Mouse (Mus musculus) MEL (cell line): ENCODE results near the gene Col4a4. TPM values are rescaled to one million over a fixed set of nuclear protein-coding genes. Genes with fewer than 3 reads are reported as not detected.

ENCODE experiments used
- DNase-seq: peaks from one replicate; pipeline ENCODE4 v3.0.0; 2011; ENCODE audit warnings: low read depth, low spot score
- H3K27ac ChIP-seq: 2 replicates; pipeline ENCODE4 v1.5.1; 2012; ENCODE audit warnings: low read depth, mild to moderate bottlenecking, control low read depth, low read length, moderate library complexity; ENCODE audit not compliant: control insufficient read depth
- H3K27me3 ChIP-seq, 2 experiments: fragments of 150-350 bp in 1 of 2; sonication (generic) in 1 of 2; 2 replicates each; pipeline ENCODE4 v1.6.1; 2012; ENCODE audit warnings: low read length in 2 of 2, mild to moderate bottlenecking in 2 of 2, improper control_type of control experiment in 1 of 2, moderate library complexity in 1 of 2; ENCODE audit not compliant: insufficient read depth in 2 of 2, control insufficient read depth in 1 of 2
- H3K36me3 ChIP-seq, 2 experiments: 2 replicates each; pipeline ENCODE4 v1.6.1; 2012 to 2014; ENCODE audit warnings: low read length in 2 of 2, improper control_type of control experiment in 1 of 2, inconsistent platforms in 1 of 2, mild to moderate bottlenecking in 1 of 2; ENCODE audit not compliant: insufficient read depth in 2 of 2, control insufficient read depth in 1 of 2
- H3K4me1 ChIP-seq, 2 experiments: fragments of 150-350 bp in 1 of 2; sonication (generic) in 1 of 2; 2 replicates each; pipeline ENCODE4 v1.6.1; 2012; ENCODE audit warnings: low read length in 2 of 2, improper control_type of control experiment in 1 of 2, mild to moderate bottlenecking in 1 of 2; ENCODE audit not compliant: insufficient read depth in 2 of 2, control insufficient read depth in 1 of 2
- H3K4me3 ChIP-seq, 2 experiments: fragments of 150-350 bp in 1 of 2; sonication (generic) in 1 of 2; 2 replicates each; pipeline ENCODE4 v1.5.1; 2012; ENCODE audit warnings: low read depth in 2 of 2, low read length in 2 of 2, mild to moderate bottlenecking in 2 of 2, moderate library complexity in 2 of 2, control low read depth in 1 of 2, improper control_type of control experiment in 1 of 2; ENCODE audit not compliant: control insufficient read depth in 1 of 2, insufficient read depth in 1 of 2
- H3K79me2 ChIP-seq: 2 replicates; pipeline ENCODE4 v1.6.1; 2012; ENCODE audit warnings: mild to moderate bottlenecking, low read length, moderate library complexity; ENCODE audit not compliant: control insufficient read depth, poor library complexity, insufficient read depth
- H3K9ac ChIP-seq: 2 replicates; pipeline ENCODE4 v1.6.1; 2012; ENCODE audit warnings: low read depth, mild to moderate bottlenecking, control low read depth, low read length, moderate library complexity; ENCODE audit not compliant: control insufficient read depth, poor library complexity, severe bottlenecking
- H3K9me3 ChIP-seq: fragments of 150-350 bp; sonication (generic); replicated peaks from 2 replicates; pipeline ENCODE4 v1.6.1; 2012; ENCODE audit warnings: mild to moderate bottlenecking, low read length, improper control_type of control experiment, moderate library complexity; ENCODE audit not compliant: insufficient read depth
- BHLHE40 ChIP-seq: IDR thresholded peaks from 2 replicates; pipeline ENCODE4 v1.6.1; 2012; ENCODE audit warnings: low read depth, mild to moderate bottlenecking, inconsistent platforms, low read length, improper control_type of control experiment, borderline replicate concordance
- EP300 ChIP-seq, 2 experiments: IDR thresholded peaks; 2 replicates each; pipeline ENCODE4 v1.6.1; 2011; ENCODE audit warnings: improper control_type of control experiment in 2 of 2, low read length in 2 of 2, low read depth in 1 of 2, mild to moderate bottlenecking in 1 of 2
- ETS1 ChIP-seq: IDR thresholded peaks from 2 replicates; pipeline ENCODE4 v1.6.1; 2012; ENCODE audit warnings: low read depth, mild to moderate bottlenecking, inconsistent platforms, low read length, improper control_type of control experiment, moderate library complexity
- HCFC1 ChIP-seq: IDR thresholded peaks from 2 replicates; pipeline ENCODE4 v1.6.1; 2012; ENCODE audit warnings: low read depth, mild to moderate bottlenecking, inconsistent platforms, low read length, improper control_type of control experiment, moderate library complexity
- KAT2A ChIP-seq: conservative IDR thresholded peaks from 2 replicates; pipeline ENCODE4 v1.6.1; 2012; ENCODE audit warnings: low read depth, low read length, improper control_type of control experiment, inconsistent platforms
- MAFK ChIP-seq: IDR thresholded peaks from 2 replicates; pipeline ENCODE4 v1.6.1; 2011; ENCODE audit warnings: low read depth, mild to moderate bottlenecking, low read length, improper control_type of control experiment, borderline replicate concordance
- MAZ ChIP-seq: IDR thresholded peaks from 2 replicates; pipeline ENCODE4 v1.6.1; 2012; ENCODE audit warnings: low read depth, mild to moderate bottlenecking, inconsistent platforms, low read length, improper control_type of control experiment
- MXI1 ChIP-seq: IDR thresholded peaks from 2 replicates; pipeline ENCODE4 v1.6.1; 2011; ENCODE audit warnings: mild to moderate bottlenecking, low read depth, low read length, improper control_type of control experiment
- MYB ChIP-seq: IDR thresholded peaks from 2 replicates; pipeline ENCODE4 v1.6.1; 2011; ENCODE audit warnings: mild to moderate bottlenecking, low read depth, low read length, improper control_type of control experiment
- MYC ChIP-seq: IDR thresholded peaks from 2 replicates; pipeline ENCODE4 v1.6.1; 2011; ENCODE audit warnings: low read depth, mild to moderate bottlenecking, low read length, improper control_type of control experiment, moderate library complexity
- NRF1 ChIP-seq: IDR thresholded peaks from 2 replicates; pipeline ENCODE4 v1.6.1; 2014; ENCODE audit warnings: low read depth, mild to moderate bottlenecking, inconsistent platforms, low read length, improper control_type of control experiment, moderate library complexity; ENCODE audit not compliant: poor library complexity, insufficient read depth, severe bottlenecking
- RAD21 ChIP-seq: IDR thresholded peaks from 2 replicates; pipeline ENCODE4 v1.6.1; 2011; ENCODE audit warnings: mild to moderate bottlenecking, low read depth, low read length, improper control_type of control experiment
- SIN3A ChIP-seq: IDR thresholded peaks from 2 replicates; pipeline ENCODE4 v1.6.1; 2012; ENCODE audit warnings: low read length, improper control_type of control experiment, inconsistent platforms
- SMC3 ChIP-seq: IDR thresholded peaks from 2 replicates; pipeline ENCODE4 v1.6.1; 2011; ENCODE audit warnings: low read depth, low read length, improper control_type of control experiment
- TCF12 ChIP-seq: IDR thresholded peaks from 2 replicates; pipeline ENCODE4 v1.6.1; 2014; ENCODE audit warnings: low read depth, mild to moderate bottlenecking, inconsistent platforms, low read length, improper control_type of control experiment, moderate library complexity
- UBTF ChIP-seq: IDR thresholded peaks from 2 replicates; pipeline ENCODE4 v1.6.1; 2012; ENCODE audit warnings: low read depth, mild to moderate bottlenecking, inconsistent platforms, low read length, improper control_type of control experiment, moderate library complexity, borderline replicate concordance; ENCODE audit not compliant: insufficient read depth
- USF2 ChIP-seq, 2 experiments: IDR thresholded peaks; 2 replicates each; pipeline ENCODE4 v1.6.1; 2011 to 2012; ENCODE audit warnings: improper control_type of control experiment in 2 of 2, low read length in 2 of 2, borderline replicate concordance in 1 of 2, inconsistent platforms in 1 of 2, low read depth in 1 of 2, mild to moderate bottlenecking in 1 of 2; ENCODE audit not compliant: insufficient read depth in 1 of 2
- ZKSCAN1 ChIP-seq: IDR thresholded peaks from 2 replicates; pipeline ENCODE4 v1.6.1; 2012; ENCODE audit warnings: low read depth, mild to moderate bottlenecking, inconsistent platforms, low read length, improper control_type of control experiment, moderate library complexity
- ZMIZ1 ChIP-seq: IDR thresholded peaks from 2 replicates; pipeline ENCODE4 v1.6.1; 2012; ENCODE audit warnings: low read depth, mild to moderate bottlenecking, inconsistent platforms, low read length, improper control_type of control experiment, moderate library complexity
- ZNF384 ChIP-seq: IDR thresholded peaks from 2 replicates; pipeline ENCODE4 v1.6.1; 2012; ENCODE audit warnings: low read depth, mild to moderate bottlenecking, inconsistent platforms, low read length, improper control_type of control experiment
- polyA plus RNA-seq, 2 experiments: library from polyadenylated mRNA; stranded (reverse) in 1 of 2; unstranded in 1 of 2; fragments of >175 nt in 1 of 2; fragments of >200 nt in 1 of 2; gene quantifications; 2 replicates each; pipeline versions ENCODE4 v1.2.1 to v1.2.4; 2012; ENCODE audit warnings: low replicate concordance in 2 of 2, low read depth in 1 of 2; ENCODE audit not compliant: insufficient read length in 2 of 2, insufficient read depth in 1 of 2, missing spikeins in 1 of 2
- total RNA-seq: library from RNA; depleted of rRNA; stranded (reverse); fragments of 300-350 nt; gene quantifications from 2 replicates; pipeline ENCODE4 v1.2.3, GENCODE M21; 2012

Col4a4 gene
- total and polyA plus RNA-seq, 3 experiments = 0.03 TPM; not detected in 2

DNA sequence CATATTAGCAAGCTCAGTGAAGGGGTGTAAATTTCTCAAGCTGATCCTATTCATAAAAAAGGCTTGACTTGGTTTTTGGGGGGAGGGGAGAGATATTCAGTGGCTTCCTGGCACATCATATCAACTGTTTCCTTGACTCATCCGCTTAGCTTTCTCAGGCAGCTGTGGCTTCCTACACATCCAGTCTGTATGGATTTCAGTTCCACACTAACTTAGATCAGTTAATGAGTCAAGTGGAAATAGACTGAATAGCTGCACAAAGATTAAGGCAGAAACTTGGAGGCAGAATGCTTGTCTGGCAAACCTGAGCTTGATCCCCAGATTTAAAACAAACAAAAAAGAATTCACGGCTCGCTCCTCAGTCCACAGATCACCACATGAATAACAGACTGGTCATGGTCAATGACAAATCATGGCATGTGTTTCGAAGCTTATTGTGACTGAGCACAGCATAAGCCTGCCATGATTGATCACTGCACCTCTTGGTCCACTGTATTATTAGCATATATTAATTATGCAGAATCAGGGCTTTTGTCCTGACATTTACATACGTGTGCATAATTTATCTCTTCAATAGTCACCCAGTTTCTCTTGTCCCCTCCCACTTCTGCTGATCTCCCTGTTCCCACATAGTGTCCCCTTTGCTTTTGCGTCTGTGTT, 50.0 kb downstream of the Col4a4 start:
- Histone ChIP-seq H3K9ac (no peak overlapping the region), H3K4me1 (no peaks in the 10 kb centered on the region), H3K36me3 (no peaks in the 10 kb centered on the region), H3K9me3 (no peaks in the 10 kb centered on the region), H3K27me3 (no peaks in the 10 kb centered on the region; a peak in 1 of 4 replicates), H3K27ac (no peak overlapping the region), H3K79me2 (no peaks in the 10 kb centered on the region), H3K4me3 (no peak overlapping the region)
- TF ChIP-seq MAFK = no peak
- DNase-seq = no peak

GRCm38 (mm10) chr1:82527931-82528330, 58.7 kb downstream of the Col4a4 start:
- H3K9me3 ChIP-seq = no peaks in the 10 kb centered on the region
- DNase-seq = no peak
- H3K79me2 ChIP-seq = no peaks in the 10 kb centered on the region
- no peaks in the 10 kb centered on the region for H3K36me3 ChIP-seq
- no peaks in the 10 kb centered on the region for H3K4me1 ChIP-seq
- TF ChIP-seq BHLHE40 (no peak), MAZ (no peak), NRF1 (no peak), KAT2A (no peak), SMC3 (no peak), RAD21 (no peak), UBTF (no peak), EP300 (IDR thresholded peaks at IDR 0.05; ENCODE audit: low read depth in 1 of 2, low read length in 2 of 2) (no peak), USF2 (IDR thresholded peaks at IDR 0.05; ENCODE audit: borderline replicate concordance in 1 of 2, insufficient read depth in 1 of 2, low read depth in 1 of 2, low read length in 2 of 2) (no peak), ZKSCAN1 (no peak), ETS1 (no peak), SIN3A (no peak), HCFC1 (no peak), TCF12 (no peak), ZMIZ1 (no peak), MXI1 (no peak), MYC (no peak), MYB (no peak), ZNF384 (no peak)
- no peak overlapping the region for H3K4me3 ChIP-seq
- no peaks in the 10 kb centered on the region for H3K27me3 ChIP-seq
- no peak overlapping the region for H3K27ac ChIP-seq
- no peak overlapping the region for H3K9ac ChIP-seq
